Mouse (Mus musculus) small intestine, adult 2 months (tissue): Measurements from ENCODE around the gene Tm9sf4.

Experiments
- CTCF ChIP-seq: fragments of 200-500 bp; IDR thresholded peaks from 2 replicates; pipeline ENCODE4 v1.5.1; 2012; ENCODE audit warnings: low read depth, mild to moderate bottlenecking, control low read depth, inconsistent platforms, low read length, moderate library complexity, mixed read lengths; ENCODE audit not compliant: insufficient replicate concordance, insufficient read length; ENCODE audit errors: extremely low read depth
- POLR2A ChIP-seq: fragments of 200-500 bp; IDR thresholded peaks from 2 replicates; pipeline ENCODE4 v1.6.1; 2012; ENCODE audit warnings: low read depth, mild to moderate bottlenecking, control low read depth, inconsistent platforms, low read length, moderate library complexity

- TF ChIP-seq CTCF = no peak
- TF ChIP-seq POLR2A = no peak
Observed at GRCm38 (mm10) chr2:153168134-153168820, 7.2 kb downstream of the Tm9sf4 start.
